Mouse (Mus musculus): ENCODE results near the gene Spn.
A peak's percentile ranks its signal among the peaks of the same experiment; 100 is the strongest.
"Not testable (repeated sequence)": the region's sequence is repeated elsewhere in the genome, so short reads cannot be mapped to it uniquely, and the experiment has no call there.

Spn gene

DNA sequence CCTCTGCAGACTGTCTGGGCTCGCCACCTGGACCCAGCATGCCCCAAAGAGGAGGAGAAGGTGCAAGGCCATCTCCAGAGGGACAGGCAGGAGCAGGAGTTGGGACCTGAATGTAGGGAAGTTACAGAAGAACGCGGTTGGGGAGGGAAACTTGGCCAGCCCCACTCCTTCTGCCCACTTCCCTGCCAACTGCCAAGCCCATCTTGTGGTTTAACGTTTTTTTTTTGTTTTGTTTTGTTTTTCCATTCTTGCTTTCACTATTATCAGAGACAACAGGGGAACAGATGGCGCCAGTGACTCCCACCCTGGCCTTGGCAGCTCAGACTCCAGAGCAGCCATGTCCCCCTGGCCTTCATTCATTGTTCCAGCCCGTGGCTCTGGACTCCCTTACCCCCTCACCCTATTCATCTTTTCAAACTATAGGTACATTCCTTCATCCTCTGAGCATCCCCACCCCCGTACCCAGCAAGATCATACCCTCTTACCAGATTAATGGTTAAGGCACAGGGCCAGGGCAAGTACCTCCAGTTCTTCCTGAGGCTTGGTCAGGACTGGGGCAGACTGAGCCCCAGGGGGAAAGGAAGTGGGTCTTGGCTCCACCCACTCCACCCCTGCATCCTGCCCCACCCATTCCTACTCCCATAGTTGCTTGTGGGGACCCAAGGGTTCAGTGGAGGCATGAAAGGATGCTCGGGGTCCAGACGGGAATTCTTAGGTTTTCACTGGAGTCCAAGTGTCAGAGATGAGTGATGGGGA is at the start of gene Spn:
Spn (minus strand) TSS at position 562 of the 756 bp plus-strand sequence.
- peak; percentile 82 for DNase-seq

DNA sequence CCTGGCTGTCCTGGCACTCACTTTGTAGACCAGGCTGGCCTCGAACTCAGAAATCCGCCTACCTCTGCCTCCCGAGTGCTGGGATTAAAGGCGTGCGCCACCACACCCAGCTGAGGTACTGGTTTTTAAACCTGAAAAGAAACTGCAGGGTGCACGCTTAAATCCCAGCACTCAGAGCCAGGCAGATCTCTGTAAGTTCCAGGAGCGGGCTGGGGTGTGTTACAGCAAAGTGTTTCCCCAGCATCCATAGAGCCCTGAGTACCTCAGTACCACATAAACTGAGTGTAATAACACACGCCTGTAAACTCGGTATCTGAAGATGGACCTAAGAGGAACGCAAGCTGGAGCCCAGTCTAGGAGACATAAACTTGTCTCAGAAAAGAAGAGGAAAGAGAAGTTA is 49.7 kb upstream of the Spn start:
- DNase-seq = no peak

DNA sequence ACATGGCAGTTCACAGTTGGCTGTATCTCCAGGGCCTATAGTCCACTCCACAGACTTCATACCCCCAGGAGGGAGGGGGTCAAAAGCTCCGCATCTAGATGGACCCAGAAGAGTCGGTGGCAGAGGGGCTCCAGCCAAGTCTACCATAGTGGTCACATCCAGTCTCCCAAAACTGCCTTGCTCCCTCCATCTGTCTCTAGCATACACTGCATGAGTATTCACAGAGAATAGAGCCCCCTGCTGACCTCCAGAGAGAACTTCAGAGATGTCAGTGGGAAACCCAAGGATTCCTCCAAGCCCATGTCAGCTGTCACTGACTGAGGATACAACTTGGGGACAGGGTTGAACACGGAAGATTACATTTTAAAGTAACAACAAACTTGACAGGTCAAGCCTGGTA is 48.0 kb upstream of the Spn start:
- no peak for DNase-seq

DNA sequence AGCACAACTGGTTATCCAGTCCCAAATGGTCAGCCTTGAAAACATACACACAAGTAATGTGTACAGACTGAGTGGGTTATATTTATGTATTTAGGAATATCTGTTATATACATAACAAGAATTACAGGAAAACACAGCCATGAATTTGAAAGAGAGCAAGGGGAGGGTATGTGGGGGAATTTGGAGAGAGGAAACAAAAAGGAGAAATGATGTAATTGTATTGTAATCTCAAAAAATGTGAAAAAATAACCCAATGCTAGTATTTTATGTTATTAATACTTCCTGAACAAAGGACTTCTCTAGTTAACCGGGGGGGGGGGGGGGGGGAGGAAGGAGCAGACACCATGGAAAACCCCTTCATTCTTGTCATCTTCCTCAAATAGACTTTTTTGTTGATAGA is 47.1 kb upstream of the Spn start:
- DNase-seq = no peak

DNA sequence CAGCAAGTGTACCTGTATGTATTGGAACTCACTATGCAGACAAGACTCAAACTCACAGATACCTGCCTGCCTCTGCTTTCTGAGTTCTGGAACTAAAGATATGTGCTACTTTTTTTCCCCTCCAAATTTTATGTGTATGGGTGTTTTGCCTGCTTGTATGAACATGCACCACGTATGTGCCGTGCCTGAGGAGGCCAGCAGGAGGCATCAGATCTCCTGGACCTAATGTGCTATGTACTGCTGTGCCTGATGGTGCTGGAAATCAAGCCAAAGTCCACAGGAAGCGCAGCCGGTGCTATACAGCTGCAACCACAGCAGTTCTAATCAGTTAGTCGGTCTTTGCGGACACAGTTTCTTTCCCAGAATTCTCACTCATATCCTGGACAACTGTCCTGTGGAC is 46.2 kb upstream of the Spn start:
- DNase-seq = peak; percentile 66

DNA sequence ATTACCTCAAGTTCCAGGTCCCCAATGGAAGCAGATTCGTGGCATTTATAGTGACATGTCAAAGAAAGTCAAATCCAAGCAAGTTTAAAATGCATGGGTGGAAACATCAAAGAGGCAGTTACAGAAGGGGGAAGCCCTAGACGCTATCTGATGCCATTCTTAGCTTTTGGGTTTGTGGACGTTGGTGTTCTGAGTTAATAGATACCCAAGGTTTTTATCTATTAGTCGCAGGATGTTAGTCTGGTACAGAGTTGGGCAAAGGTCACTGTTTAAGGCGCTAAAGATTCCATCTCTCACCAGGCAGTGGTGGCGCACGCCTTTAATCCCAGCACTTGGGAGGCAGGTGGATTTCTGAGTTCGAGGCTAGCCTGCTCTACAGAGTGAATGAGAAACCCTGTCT is 45.7 kb upstream of the Spn start:
- no peak for DNase-seq

DNA sequence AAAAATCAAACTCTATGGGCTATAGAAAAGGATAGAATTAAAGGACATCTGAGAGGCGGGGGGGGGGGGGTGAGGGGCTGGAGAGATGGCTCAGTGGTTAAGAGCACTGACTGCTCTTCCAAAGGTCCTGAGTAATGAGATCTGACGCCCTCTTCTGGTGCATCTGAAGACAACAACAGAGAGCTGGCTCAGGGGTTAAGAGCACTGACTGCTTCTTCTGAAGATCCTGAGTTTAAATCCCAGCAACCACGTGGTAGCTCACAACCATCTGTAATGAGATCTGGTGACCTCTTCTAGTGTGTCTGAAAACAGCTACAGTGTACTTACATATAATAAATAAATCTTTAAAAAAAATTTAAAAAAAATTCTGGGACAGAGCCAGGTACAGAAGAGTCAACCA is 44.1 kb upstream of the Spn start:
- DNase-seq = not testable (repeated sequence)

DNA sequence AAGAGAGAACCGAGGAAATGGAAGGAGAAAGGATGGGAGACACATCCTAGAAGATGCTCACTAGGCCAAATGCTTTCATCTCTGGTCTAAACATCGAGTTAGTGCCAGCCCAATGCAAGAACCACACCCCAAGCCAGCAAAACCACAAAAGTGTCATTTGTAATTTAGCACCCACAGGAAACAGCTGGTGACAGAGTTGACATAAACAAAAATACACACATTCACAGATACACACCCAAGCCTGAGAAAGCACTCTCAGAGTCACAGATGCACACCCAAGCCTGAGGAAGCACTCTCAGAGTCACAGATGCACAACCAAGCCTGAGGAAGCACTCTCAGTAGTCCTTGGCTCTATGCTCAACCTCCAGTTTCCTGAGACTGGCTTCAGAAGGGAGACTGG is 43.2 kb upstream of the Spn start:
- no peak for DNase-seq

DNA sequence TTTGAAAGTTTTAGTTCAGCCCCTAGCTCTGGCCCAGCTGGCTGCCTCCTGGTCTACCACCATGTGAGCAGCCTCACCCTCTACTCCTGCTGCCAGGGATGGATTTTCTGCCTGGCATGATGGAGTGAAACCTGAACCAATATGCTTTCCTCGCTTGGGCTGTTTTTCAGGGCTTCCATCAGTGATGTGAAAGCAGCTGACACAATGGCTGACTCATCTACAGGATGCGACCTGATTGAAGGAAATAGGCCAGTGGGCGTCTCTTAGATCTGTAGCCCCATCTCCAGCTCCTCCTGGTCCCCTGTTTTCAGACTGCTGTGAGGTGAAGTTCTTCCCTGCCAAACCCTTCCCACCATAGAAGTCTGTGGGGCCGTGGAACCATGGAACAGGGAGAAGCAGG is 39.3 kb upstream of the Spn start:
- no peak for DNase-seq

DNA sequence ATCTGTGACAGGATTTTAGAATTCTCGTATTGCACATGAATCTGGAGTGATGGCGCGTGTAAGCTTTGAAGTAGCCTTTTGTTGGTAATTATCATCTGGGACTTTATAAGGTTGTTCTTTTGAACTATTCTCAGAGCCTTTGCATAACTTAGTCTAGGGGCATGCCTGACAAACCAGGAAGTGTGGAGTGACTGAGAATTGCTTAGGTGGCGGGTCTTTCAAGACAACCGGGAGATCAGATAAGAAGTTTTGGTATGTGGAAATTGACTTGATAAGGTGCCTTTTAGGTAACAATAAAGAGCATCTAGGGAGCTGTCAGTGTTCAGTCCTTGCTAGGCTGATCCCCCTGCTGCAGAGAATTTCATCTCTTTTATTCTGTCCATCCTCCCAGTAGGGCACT is 28.9 kb upstream of the Spn start:
- DNase-seq = no peak

DNA sequence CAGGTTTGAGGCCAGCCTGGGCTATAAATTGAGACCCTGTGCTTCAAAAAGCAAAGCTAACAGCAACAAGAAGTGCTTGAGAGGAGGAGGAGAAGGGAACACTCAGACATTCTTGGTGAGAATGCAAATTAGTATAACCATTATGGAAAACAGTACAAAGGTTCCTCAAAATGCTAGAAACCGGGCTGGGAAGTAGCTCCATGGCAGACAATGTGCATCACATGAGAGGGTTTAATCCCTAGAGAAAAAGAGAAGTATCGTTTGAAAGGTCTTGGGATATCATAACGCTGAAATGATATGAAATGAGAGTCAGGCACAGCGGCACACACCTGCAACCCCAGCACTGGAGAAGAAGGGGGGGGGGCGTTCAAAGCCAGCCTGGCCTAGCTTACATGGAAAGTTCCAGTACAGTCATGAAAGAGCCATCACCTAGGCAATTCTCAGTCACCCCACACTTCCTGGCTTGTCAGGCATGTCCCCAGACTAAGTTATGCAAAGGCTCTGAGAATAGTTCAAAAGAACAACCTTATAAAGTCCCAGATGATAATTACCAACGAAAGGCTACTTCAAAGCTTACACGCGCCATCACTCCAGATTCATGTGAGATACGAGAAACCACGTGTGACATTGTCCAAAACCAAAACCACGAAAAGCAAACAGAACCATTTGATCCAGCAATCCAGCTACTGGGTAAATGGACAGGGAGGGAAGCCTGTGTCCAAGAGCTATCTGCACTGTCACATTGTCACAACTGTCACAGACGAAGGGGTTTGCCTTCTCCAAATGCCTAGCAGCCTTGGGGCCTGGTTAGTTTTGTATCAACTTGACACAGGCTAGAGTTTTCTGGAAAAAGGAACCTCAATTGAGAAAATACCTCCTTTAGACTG is 28.2 kb upstream of the Spn start:
- no peak for DNase-seq

DNA sequence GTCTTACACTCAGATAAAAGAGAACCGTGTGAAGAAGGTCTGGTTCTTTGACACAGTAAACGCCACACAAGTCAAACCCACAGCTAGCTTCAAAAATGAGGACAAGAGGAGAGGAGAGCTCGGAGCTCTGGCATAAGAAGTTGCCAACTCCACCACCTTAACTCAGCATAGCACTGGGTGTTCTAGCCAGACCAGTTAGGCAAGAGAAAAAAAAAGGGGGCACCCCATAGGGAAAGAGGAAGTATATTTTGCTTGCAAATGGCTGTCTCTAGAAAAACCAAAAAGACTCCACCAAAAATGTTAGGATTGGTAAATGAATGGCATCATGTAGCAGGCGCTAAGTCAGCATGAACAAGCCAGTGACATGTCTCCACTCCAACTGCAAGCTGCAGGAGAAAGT is 26.4 kb upstream of the Spn start:
- DNase-seq = no peak

DNA sequence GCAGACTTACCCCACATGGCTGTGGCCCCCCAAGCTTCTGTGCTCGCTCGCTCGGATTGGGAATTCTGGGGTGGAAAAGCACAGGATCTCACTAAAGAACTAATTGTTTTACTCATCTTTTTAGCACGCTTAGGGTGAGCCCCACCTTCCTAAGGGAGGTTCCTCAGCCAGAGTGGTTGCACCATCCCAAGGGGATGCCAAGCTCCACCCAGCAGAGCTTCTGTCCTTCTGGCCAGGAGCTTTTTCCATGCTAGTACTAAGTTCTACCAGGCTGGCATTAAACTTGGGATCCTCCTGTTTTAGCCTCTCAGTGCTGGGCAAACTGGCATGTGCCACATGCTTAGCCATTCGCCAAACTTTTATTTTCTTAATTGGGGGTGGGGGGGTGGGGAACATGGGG is 24.9 kb upstream of the Spn start:
- no peak for DNase-seq

DNA sequence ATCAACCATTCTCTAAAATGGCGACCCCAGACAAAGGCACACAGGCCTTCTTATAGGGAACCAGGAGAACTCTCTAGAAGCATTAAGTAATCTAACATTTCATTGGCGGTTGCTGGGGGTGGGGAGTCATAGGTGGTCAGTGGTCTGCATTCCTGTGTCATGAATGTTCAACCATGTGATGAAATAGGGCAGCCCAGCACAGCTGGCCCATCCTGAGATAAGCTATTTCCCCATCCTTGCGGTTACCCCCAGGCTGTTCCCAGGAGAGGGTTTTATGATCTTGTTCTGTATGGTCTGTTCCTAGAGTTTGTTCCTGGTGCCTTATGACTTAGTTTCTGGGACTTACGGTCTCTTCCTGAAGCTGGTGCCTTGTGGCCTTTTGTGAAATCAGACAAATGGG is 19.9 kb upstream of the Spn start:
- no peak for DNase-seq

DNA sequence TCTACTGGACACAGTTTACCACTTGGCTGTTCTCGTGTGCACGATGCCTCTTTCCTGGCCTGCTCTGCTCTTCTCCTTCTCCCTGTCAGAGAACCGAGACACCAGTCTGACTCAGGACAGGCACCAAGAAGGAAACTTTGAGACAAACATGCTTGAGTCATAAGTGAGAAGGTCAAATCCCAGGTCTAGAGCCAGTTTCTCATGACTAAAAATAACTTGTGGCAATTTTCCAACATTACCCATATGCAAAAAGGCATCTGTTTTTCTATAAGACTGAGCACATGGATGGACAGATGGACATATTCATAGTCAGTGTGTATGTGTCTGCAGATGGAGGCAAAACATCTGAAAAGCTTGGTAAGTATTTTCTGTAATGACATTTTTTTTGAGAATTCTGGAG is 15.9 kb upstream of the Spn start:
- DNase-seq = no peak

DNA sequence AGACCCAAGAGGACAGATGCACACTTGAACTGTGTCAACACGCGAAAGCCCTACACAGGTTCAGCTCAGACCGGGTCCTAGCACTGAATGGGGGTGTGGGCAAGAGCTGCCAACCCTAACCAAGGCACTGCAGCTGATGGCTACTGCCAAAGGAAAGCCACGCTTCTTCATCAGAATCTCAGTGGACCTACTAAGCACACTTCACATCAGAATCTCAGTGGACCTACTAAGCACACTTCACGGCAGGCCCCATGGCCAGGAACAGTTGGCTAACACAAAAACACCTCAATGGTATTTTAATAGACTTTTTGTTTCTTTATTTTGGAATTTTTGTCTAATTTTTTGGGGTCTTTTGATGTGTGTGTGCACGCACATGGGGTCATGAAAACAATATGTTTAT is 14.8 kb upstream of the Spn start:
- DNase-seq = no peak

DNA sequence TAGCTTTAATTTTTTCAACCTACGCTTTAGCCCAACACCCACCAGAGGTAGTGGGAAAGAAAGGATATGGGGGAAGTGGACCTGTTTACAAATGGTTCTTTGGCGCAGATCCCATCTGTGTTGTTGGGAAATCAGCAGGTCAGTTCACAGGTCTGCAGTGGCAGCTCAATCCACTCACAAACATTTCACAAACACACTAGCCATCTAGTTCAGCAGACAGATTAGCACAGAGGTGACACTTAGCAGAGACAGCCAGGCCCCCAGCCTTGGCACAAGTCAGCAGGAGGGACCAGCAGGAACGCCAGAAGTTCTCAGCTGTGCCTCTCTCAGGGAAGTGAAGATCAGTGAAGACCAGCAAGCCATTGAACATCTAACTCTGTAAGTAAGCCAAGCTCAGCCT is 10.3 kb upstream of the Spn start:
- DNase-seq = no peak

DNA sequence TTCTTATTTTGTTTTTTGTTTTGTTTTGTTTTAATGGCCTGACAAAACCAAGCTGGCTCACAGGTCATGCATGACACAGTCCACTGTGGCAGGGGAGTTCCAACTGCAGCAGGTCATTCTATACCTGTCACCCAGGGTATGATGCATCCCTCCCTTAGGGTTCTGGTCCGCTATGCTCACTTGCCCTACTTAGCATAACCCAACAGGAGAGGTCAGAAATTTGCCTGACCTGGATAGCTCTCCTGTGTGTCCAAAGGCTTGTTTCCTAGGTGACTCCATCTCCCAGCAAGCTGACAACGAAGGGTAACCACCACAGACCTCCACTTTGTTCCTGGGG is 8.6 kb upstream of the Spn start:
- no peak for DNase-seq

DNA sequence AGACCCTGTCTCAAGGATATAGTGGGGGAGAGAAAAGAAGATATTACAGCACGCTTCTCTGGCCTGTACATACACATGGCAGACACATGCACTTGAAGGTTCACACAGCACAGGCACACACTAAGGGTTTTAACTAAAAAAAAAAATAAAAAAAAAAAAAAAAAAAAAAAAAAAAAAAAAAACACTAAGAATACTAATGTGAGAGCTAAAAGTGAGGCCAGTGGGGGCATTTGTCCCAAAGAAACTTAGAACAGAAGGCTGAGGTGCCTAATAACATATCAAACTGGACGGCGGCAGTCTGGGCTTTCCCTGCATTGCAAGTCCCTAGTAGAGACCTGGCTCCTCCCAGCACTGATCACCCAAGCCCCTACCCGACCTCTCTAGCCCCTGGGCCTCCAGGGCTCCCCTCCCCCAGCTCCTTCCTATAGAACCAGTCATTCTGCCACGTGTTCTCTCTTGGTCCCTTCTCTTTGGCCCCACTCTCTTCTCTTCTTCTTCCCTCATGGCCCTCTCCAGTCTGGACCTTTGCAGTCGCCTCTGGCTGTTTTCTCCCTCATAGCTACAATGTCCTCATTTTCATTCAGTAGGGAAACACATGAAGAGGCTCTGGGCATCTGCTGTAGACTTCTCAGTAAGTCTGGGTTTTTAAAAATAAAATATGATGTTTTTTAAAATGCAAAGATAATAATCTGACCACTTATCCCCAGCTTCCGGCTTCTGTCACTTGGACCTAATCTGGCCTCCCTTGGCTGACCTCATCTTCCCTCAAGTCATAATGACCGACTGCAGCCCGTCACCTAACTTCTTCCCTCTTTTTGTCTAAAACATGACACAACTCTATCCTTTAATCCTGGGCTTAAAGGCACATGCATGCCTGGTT is 8.0 kb upstream of the Spn start:
- no peak for DNase-seq

DNA sequence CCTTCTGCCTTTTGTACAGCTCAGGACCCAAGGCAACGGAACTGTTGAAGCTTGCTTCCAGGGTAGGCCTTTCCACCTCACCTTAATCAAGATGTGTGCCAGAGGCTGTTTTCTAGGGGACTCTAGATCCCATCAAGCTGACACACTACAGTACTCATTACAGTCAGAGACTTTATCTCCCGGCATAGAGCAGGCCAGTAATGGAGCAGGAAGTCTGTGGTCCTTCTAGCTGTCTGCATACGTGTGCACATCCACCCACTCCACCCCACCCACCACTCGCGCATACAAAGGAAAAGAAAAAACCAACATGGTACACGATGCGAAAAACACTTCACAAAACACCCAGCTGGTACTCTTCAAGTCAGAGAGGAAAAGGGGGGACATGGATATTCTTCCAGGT is 6.8 kb upstream of the Spn start:
- DNase-seq = peak; percentile 48

DNA sequence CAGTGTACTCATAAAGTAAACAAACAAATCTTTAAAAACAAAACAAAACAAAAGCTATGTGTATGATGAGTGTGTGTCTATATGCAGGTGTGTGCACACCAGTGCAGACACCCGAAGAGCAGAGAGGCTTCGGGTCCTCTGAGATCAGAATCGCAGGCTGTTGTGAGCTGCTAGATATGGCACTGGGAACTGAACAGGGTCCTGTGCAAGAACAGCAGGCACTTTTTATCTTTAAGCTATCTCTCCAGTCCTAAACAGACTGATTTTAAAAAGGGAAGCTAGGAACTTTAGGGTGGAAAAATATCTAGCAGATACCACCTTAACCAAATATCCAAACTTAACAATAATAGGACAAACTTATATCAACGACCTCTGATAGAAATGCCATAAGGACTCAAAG is 5.0 kb upstream of the Spn start:
- DNase-seq = no peak

DNA sequence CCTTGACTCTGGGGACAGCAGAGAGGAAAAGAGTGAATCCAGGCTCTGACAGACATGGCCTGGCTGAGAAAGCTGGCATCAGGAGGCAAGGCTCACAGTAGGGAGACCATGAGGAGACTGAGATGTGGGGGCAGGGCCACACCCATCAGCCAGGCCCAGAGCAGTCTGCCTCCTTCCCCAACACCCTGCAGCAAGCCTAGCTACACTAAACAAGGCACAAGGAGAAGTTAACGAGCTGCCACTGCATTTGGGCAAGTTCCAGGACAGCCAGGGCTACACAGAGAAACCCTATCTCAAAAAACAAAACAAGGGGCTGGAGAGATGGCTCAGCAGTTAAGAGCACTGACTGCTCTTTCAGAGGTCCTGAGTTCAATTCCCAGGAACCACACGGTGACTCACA is 4.6 kb upstream of the Spn start:
- DNase-seq = no peak

DNA sequence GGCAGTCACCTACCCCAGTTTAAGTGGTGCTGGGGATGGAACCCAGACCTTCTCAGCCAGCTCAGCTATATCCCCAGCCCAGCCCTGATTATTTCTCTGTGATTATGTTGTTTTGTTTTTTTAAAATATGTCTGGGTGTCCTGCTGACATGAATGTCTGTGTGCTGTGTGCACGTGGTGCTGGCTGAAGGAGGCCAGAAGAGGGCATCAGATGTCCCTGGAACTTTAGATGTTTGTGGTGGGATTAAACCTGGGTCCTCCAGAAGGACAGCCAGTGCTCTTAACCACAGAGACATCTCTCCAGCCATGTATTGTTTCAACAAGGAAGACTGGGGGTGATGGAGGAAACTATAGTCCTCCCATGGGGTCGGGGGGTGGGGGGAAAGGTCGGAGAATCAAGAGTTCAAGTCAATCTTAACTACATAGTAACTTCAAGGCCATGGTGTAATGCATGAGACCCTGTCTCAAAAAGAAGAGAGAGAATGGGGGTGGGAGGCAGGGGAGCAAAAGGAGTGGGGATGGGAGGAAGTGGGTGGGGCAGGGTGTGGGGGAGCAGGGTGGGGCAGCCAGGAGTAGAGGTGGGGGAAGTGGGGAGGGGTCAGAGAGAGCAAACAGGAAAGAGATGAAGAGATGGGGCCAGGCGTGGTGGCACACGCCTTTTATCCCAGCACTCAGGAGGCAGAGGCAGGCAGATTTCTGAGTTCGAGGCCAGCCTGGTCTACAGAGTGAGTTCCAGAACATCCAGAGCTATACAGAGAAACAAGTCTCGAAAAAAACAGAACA is 3.2 kb upstream of the Spn start:
- DNase-seq = peak; percentile 34
